Mouse (Mus musculus) CD4-positive helper T cell, adult 2 months (primary cell): ENCODE results near the gene Baiap2l2.
A peak's percentile ranks its signal among the peaks of the same experiment; 100 is the strongest.

Experiments
- DNase-seq: peaks from one replicate; pipeline ENCODE4 v3.0.0-alpha.2; 2012; ENCODE audit warnings: low read depth, missing footprints, low spot score

Gene Baiap2l2

GRCm38 (mm10) chr15:79285399-79285798, at the start of gene Baiap2l2:
Gene Baiap2l2 (minus strand): TSS chr15:79285537.
- DNase-seq = no peak

GRCm38 (mm10) chr15:79333409-79333808, 48.1 kb upstream of the Baiap2l2 start:
- DNase-seq = no peak

- no peak for DNase-seq
These were observed 45.2 kb upstream of the Baiap2l2 start for GRCm38 (mm10) chr15:79330521-79330920.

- peak; percentile 65 for DNase-seq
These were observed 44.6 kb upstream of the Baiap2l2 start for GRCm38 (mm10) chr15:79329979-79330363.

GRCm38 (mm10) chr15:79329346-79329978, 44.1 kb upstream of the Baiap2l2 start:
- DNase-seq = peak; percentile 36

GRCm38 (mm10) chr15:79328939-79329275, 43.6 kb upstream of the Baiap2l2 start:
- DNase-seq = peak; percentile 62

- DNase-seq = peak; percentile 97
These were observed 43.0 kb upstream of the Baiap2l2 start, which contains the start of gene Pla2g6 for GRCm38 (mm10) chr15:79328058-79328938. Gene Pla2g6 (minus strand): TSS chr15:79328390.

GRCm38 (mm10) chr15:79326971-79327961, 41.9 kb upstream of the Baiap2l2 start:
- peak; percentile 70 for DNase-seq

GRCm38 (mm10) chr15:79326264-79326663, 40.9 kb upstream of the Baiap2l2 start:
- DNase-seq = no peak

GRCm38 (mm10) chr15:79325742-79326141, 40.4 kb upstream of the Baiap2l2 start:
- no peak for DNase-seq

GRCm38 (mm10) chr15:79324373-79324772, 39.0 kb upstream of the Baiap2l2 start:
- no peak for DNase-seq

- no peak for DNase-seq
These were observed 38.4 kb upstream of the Baiap2l2 start for GRCm38 (mm10) chr15:79323791-79324155.

- peak; percentile 80 for DNase-seq
These were observed 37.9 kb upstream of the Baiap2l2 start for GRCm38 (mm10) chr15:79322991-79323790.

GRCm38 (mm10) chr15:79322281-79322990, 37.1 kb upstream of the Baiap2l2 start:
- DNase-seq = peak; percentile 74

GRCm38 (mm10) chr15:79321733-79322190, 36.4 kb upstream of the Baiap2l2 start:
- DNase-seq = no peak

GRCm38 (mm10) chr15:79313848-79314369, 28.6 kb upstream of the Baiap2l2 start:
- no peak for DNase-seq

GRCm38 (mm10) chr15:79307861-79308260, 22.5 kb upstream of the Baiap2l2 start:
- no peak for DNase-seq

GRCm38 (mm10) chr15:79306043-79306637, 20.8 kb upstream of the Baiap2l2 start:
- no peak for DNase-seq

GRCm38 (mm10) chr15:79304832-79305231, 19.5 kb upstream of the Baiap2l2 start:
- no peak for DNase-seq
